Mouse (Mus musculus): ENCODE data around the gene Fam81b. TPM values are rescaled to one million over a fixed set of nuclear protein-coding genes. Genes with fewer than 3 reads are reported as not detected.

The Fam81b gene
- polyA plus RNA-seq, 1 experiment: 0.05 TPM

DNA sequence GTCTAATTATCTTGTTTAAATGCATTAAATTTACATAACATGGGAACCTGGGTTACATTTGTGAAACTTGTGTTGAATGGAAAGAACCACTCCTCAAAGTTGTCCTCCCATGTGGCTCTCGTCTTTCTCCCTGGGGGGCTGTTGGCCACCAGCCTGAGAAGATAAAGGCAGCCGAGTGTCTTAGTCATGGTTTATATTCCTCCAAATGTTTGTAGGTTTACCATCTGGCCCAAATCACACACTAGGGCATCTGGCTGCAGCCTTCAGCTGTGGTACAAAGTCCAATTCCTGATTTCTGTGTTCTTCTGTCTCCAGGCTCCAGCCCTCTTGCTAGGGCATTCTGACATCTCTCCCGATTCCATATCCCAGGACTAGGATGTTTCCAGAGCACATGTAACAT is 114.6 kb downstream of the Fam81b start:
- DNase-seq (ENCODE audit: low read depth): no peak

DNA sequence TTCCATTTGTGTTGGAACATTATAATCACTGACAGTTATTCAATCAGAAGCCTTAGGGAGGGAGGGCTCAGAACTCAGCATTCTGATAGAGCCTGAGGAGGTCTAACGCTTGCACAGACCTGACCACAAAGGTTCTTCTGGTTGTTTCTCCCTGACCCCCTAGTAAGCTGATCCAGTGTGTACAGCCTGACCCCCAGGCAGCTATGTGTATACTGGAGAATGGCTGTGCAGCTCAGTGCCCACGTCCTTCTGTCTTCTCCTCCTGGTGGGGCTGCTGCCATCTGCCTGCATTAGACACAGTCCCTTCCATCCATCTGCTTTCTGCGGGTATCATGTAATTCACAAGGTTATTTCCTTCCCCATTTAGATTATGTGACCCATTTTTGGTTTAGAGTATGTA is 115.7 kb downstream of the Fam81b start:
- DNase-seq (ENCODE audit: low read depth): no peak

DNA sequence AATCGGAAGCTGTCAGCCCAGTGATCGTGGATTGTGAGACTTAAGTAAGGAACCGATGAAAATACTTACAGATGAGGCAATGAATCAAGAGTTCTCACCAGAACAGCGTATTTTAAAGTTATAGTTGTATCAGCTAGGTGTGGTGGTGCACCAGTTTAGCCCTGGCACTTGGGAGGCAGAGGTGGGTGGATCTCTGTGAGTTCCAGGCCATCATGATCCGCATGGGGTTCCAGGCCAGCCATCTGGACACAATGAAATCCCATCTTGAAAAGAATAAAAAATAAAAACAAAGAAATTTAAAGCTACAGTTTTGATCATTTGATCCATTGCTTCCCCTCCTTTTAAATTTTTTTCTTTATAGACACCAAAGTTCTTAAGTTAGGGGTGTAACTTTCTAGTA is 117.2 kb downstream of the Fam81b start:
- DNase-seq (ENCODE audit: low read depth): no peak

GRCm38 (mm10) chr13:76178700-76179099 is 126.2 kb downstream of the Fam81b start:
- no peak for DNase-seq (ENCODE audit: low read depth)

- DNase-seq (ENCODE audit: low read depth): no peak
These were observed 130.6 kb downstream of the Fam81b start for GRCm38 (mm10) chr13:76174297-76174696.

GRCm38 (mm10) chr13:76160587-76160986 is 144.3 kb downstream of the Fam81b start:
- no peak for DNase-seq (ENCODE audit: low read depth)

- no peak for DNase-seq (ENCODE audit: low read depth)
These were observed 147.4 kb downstream of the Fam81b start for GRCm38 (mm10) chr13:76157508-76157907.

DNA sequence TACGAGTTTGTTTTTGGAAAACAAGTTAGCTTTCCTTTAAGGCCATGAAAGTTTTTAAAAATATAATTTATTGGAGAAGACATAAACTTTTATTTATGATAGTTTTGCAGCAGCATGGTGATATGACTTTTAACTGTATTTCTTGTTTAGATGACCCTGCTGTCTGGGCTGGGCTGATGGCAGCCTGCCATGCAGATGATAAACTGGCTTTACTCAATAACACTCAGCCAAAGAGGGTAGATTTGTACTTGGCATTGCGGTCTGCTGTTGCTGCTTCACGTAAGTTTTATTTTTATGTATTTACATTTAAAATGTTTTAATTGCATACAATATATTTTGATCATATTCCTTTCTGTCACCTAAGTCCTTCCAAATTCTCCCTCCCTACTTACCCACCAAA is 147.8 kb downstream of the Fam81b start:
- DNase-seq (ENCODE audit: low read depth): no peak

Other genes with a start within 250 kb of the Fam81b start
- 0.15 TPM in 1 of 2 replicates, not detected in the other for gene Gpr150, start 248.1 kb downstream of the Fam81b start, polyA plus RNA-seq (2012; rRNA removed)
- gene Arsk, start 206.4 kb downstream of the Fam81b start, polyA plus RNA-seq (2012; rRNA removed): 7.2 and 7.8 TPM in 2 replicates
- gene Ttc37, start 206.3 kb downstream of the Fam81b start, polyA plus RNA-seq (2012; rRNA removed): 7.2 and 9.3 TPM in 2 replicates
- gene Mctp1, start 79.5 kb upstream of the Fam81b start, polyA plus RNA-seq (2012; rRNA removed): 0.39 and 0.76 TPM in 2 replicates